Mouse (Mus musculus) forebrain, embryonic 16.5 days (tissue): Measurements from ENCODE around the gene 1700014D04Rik. TPM values are rescaled to one million over a fixed set of nuclear protein-coding genes. Genes with fewer than 3 reads are reported as not detected.
"Not testable (repeated sequence)": the region's sequence is repeated elsewhere in the genome, so short reads cannot be mapped to it uniquely, and the experiment has no call there.

Experiments used
- ATAC-seq: fragments of 200-750 bp; cut with Nextera tagmentation; 2 replicates; pipeline ENCODE4 v1.8.0; 2017; ENCODE audit warnings: mild to moderate bottlenecking, moderate library complexity
- H3K27ac ChIP-seq: fragments of 300-500 bp; sonication (generic); 2 replicates; pipeline ENCODE4 v1.5.1; 2014; ENCODE audit warnings: low read length, control low read depth
- H3K27me3 ChIP-seq: fragments of 300-500 bp; sonication (generic); replicated peaks from 2 replicates; pipeline ENCODE4 v1.6.1; 2014; ENCODE audit warnings: low read length; ENCODE audit not compliant: control insufficient read depth, insufficient read depth
- H3K36me3 ChIP-seq: fragments of 300-500 bp; sonication (generic); 2 replicates; pipeline ENCODE4 v1.6.1; 2014; ENCODE audit not compliant: control insufficient read depth, insufficient read depth
- H3K4me1 ChIP-seq: fragments of 300-500 bp; sonication (generic); replicated peaks from 2 replicates; pipeline ENCODE4 v1.6.1; 2014; ENCODE audit warnings: low read length; ENCODE audit not compliant: control insufficient read depth, insufficient read depth
- H3K4me2 ChIP-seq: fragments of 300-500 bp; sonication (generic); 2 replicates; pipeline ENCODE4 v1.6.1; 2014; ENCODE audit warnings: mild to moderate bottlenecking, low read length, control low read depth
- H3K4me3 ChIP-seq: fragments of 300-500 bp; sonication (generic); replicated peaks from 2 replicates; pipeline ENCODE4 v1.5.1; 2014; ENCODE audit warnings: mild to moderate bottlenecking, low read length, control low read depth
- H3K9ac ChIP-seq: fragments of 300-500 bp; sonication (generic); replicated peaks from 2 replicates; pipeline ENCODE4 v1.6.1; 2014; ENCODE audit warnings: low read depth, low read length, control low read depth
- H3K9me3 ChIP-seq: fragments of 300-500 bp; sonication (generic); 2 replicates; pipeline ENCODE4 v1.6.1; 2016; ENCODE audit warnings: low read length; ENCODE audit not compliant: control insufficient read depth
- WGBS: fragments of 180-500 bp; shearing (Covaris S2); extraction: QIAGEN DNeasy Blood & Tissue Kit; methylation state at CpG from one replicate; pipeline ENCODE4 v1.1.7; 2014; 5-methylcytosine and 5-hydroxymethylcytosine counted together
- polyA plus RNA-seq: library from polyadenylated mRNA; unstranded; fragments of >200 nt; fragmentation: Nextera tagmentation; extraction: Ambion mirVana; gene quantifications from 2 replicates; pipeline ENCODE4 v1.2.1, GENCODE M21; 2015

The 1700014D04Rik gene
- polyA plus RNA-seq, 1 experiment from 2014 or later: 0.54 TPM

GRCm38 (mm10) chr13:59726139-59726867, 20.2 kb downstream of the 1700014D04Rik start:
- H3K4me1 ChIP-seq: 0 out of 2 replicates have a peak, but pooled peaks cover 3% of the 10 kb centered on the region
- no peaks in the 10 kb centered on the region for H3K9me3 ChIP-seq
- 0 out of 2 replicates have a peak overlapping the region, but pooled peaks have one; percentile 4 for H3K4me3 ChIP-seq
- no peak overlapping the region for H3K9ac ChIP-seq
- no peak for ATAC-seq
- no peak overlapping the region for H3K27ac ChIP-seq
- 35% methylated on average over 29 of the region's 29 CpGs for WGBS
- H3K27me3 ChIP-seq: no peaks in the 10 kb centered on the region
- peak overlapping the region; percentile 39 for H3K4me2 ChIP-seq
- H3K36me3 ChIP-seq: no peaks in the 10 kb centered on the region

DNA sequence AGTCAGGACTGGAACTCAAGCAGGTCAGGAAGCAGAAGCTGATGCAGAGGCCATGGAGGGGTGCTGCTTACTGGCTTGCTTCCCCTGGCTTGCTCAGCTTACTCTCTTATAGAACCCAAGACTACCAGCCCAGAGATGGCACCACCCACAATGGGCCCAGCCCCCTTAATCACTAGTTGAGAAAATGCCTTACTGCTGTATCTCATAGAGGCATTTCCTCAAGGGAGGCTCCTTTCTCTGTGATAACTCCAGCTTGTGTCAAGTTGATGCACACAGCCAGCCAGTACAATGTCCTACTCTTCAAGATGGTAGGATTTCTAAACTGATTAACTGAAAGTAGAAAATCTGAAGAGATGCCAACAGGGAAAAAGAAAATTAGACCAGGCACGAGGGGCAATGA, 24.5 kb downstream of the 1700014D04Rik start:
- H3K27me3 ChIP-seq, H3K4me1 ChIP-seq, H3K36me3 ChIP-seq, H3K9me3 ChIP-seq, H3K4me2 ChIP-seq, H3K9ac ChIP-seq, H3K4me3 ChIP-seq, ATAC-seq, H3K27ac ChIP-seq: not testable (repeated sequence)
- WGBS: 85% methylated on average over 1 of the region's 1 CpGs

DNA sequence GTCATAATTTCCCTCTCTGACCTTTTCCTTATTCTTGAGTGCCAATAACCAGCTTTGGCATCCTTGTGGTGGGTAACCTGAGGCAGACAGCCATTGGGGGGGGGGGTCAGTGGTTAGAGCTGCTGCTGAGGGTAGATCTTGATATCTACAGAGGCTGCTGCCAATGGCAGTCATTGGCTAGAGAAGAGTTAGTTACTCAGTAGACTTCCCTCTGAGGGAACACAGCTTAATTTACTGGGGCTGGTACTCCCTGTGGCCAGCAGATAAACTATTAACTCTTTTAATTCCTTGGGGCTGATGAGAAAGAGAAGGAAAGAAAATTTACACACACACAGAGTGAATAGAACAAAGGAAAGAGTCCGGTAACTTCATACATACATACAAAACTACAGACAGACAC, 27.1 kb downstream of the 1700014D04Rik start:
- H3K4me2 ChIP-seq: no peak overlapping the region
- 89% methylated on average over 1 of the region's 1 CpGs for WGBS
- no peaks in the 10 kb centered on the region for H3K27me3 ChIP-seq
- no peaks in the 10 kb centered on the region for H3K36me3 ChIP-seq
- no peak overlapping the region for H3K4me3 ChIP-seq
- no peak for ATAC-seq
- H3K9ac ChIP-seq: no peak overlapping the region
- no peaks in the 10 kb centered on the region for H3K9me3 ChIP-seq
- H3K4me1 ChIP-seq: no peaks in the 10 kb centered on the region
- no peak overlapping the region for H3K27ac ChIP-seq

- H3K36me3 ChIP-seq, H3K27me3 ChIP-seq, H3K27ac ChIP-seq, H3K4me3 ChIP-seq, H3K4me2 ChIP-seq, H3K9ac ChIP-seq, ATAC-seq, H3K9me3 ChIP-seq, H3K4me1 ChIP-seq: not testable (repeated sequence)
- WGBS: 44% methylated on average over 6 of the region's 6 CpGs
Observed at GRCm38 (mm10) chr13:59718857-59719440, 27.6 kb downstream of the 1700014D04Rik start.

- Histone ChIP-seq H3K27me3 (no peaks in the 10 kb centered on the region), H3K4me1 (no peaks in the 10 kb centered on the region), H3K9ac (no peak overlapping the region), H3K9me3 (no peaks in the 10 kb centered on the region), H3K4me3 (no peak overlapping the region), H3K27ac (no peak overlapping the region), H3K36me3 (no peaks in the 10 kb centered on the region), H3K4me2 (no peak overlapping the region)
- 32% methylated on average over 3 of the region's 3 CpGs for WGBS
- no peak for ATAC-seq
Observed at GRCm38 (mm10) chr13:59713710-59714109, 32.8 kb downstream of the 1700014D04Rik start.

- 78% methylated on average over 3 of the region's 3 CpGs for WGBS
- ATAC-seq, H3K9ac ChIP-seq, H3K27ac ChIP-seq, H3K27me3 ChIP-seq, H3K36me3 ChIP-seq, H3K9me3 ChIP-seq, H3K4me1 ChIP-seq, H3K4me3 ChIP-seq, H3K4me2 ChIP-seq: not testable (repeated sequence)
Observed at GRCm38 (mm10) chr13:59711984-59712383, 34.6 kb downstream of the 1700014D04Rik start, which contains the start of gene Spata31d1b. Gene Spata31d1b, plus strand, starts transcription at chr13:59712284.

DNA sequence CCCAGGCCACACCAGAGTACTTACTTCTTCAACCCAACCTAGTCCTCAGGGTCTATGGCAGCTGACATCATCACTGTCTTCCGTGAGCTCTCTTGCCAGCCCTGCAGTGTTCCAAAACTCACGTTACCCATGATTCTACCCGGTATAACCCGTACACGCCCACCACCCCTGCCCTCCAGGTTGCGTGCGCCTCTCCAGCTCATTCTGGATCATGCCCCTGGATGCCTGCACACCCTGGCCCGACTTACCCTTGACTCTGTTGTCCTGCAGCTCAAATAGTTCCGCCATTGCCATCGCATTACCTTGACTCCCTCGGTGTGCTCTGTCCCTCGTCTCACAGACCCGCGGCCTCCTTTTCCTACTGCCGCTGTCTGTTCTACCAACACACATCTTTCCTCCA, 36.3 kb downstream of the 1700014D04Rik start, which contains the start of gene Spata31d1a:
TSS of gene Spata31d1a (minus strand) at position 101 of the 400 bp plus-strand sequence.
- H3K4me3 ChIP-seq: no peak within 1 kb of the TSS
- no peak within 1 kb of the TSS for H3K4me2 ChIP-seq
- H3K4me1 ChIP-seq: no peaks in the 10 kb centered on the region
- no peaks in the 10 kb centered on the region for H3K9me3 ChIP-seq
- no peak for ATAC-seq
- H3K27ac ChIP-seq: no peak within 1 kb of the TSS
- H3K36me3 ChIP-seq: no peaks in the 10 kb centered on the region
- H3K9ac ChIP-seq: no peak within 1 kb of the TSS
- H3K27me3 ChIP-seq: no peaks in the 10 kb centered on the region
- WGBS: 93% methylated on average over 15 of the region's 15 CpGs

- H3K27ac ChIP-seq: no peak overlapping the region
- WGBS: 59% methylated on average over 12 of the region's 12 CpGs
Observed at GRCm38 (mm10) chr13:59704562-59704961, 42.0 kb downstream of the 1700014D04Rik start.

DNA sequence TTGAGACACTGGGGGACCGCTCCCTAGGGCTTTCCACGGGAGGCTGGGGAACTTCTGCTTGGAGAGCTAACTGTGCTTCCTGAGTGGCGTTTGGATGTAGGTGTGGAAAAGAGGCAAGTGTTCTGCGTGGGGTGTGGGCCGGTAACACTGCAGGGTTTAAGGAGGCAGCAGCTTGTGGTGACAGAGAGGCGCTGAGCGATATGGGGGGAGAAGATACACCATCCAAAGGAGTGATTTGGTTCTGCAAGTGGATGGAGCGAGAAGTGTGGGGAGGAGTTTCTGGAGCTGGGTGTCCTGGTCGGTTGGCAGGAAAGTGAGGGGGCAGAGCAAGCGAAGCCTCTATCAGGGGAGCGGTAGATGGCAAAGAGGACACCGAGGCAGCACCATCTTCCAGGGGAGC, 43.0 kb downstream of the 1700014D04Rik start:
- Histone ChIP-seq H3K9me3 (no peaks in the 10 kb centered on the region), H3K4me2 (no peak overlapping the region), H3K4me1 (no peaks in the 10 kb centered on the region; the same call in 1 of the 2 replicates), H3K27ac (no peak overlapping the region), H3K27me3 (no peaks in the 10 kb centered on the region), H3K36me3 (no peaks in the 10 kb centered on the region), H3K4me3 (no peak overlapping the region), H3K9ac (no peak overlapping the region)
- no peak for ATAC-seq
- 86% methylated on average over 12 of the region's 12 CpGs for WGBS

More at GRCm38 (mm10) chr13:59704562-59704961, 42.0 kb downstream of the 1700014D04Rik start:
- Histone ChIP-seq H3K9me3 (no peaks in the 10 kb centered on the region), H3K4me1 (no peaks in the 10 kb centered on the region; the same call in 1 of the 2 replicates), H3K36me3 (no peaks in the 10 kb centered on the region), H3K4me3 (no peak overlapping the region), H3K27me3 (no peaks in the 10 kb centered on the region), H3K9ac (no peak overlapping the region), H3K4me2 (no peak overlapping the region)
- ATAC-seq: peak; percentile 59; the same call in 1 of the 2 replicates
